Mouse (Mus musculus): Measurements from ENCODE around the gene Mpg.

Gene Mpg

GRCm38 (mm10) chr11:32262674-32263415 lies 36.5 kb downstream of the Mpg start:
- DNase-seq (ENCODE audit: low read depth): no peak

- DNase-seq (ENCODE audit: low read depth): peak; percentile 27
Observed at GRCm38 (mm10) chr11:32265117-32265738, 38.9 kb downstream of the Mpg start.

GRCm38 (mm10) chr11:32266194-32266593 lies 39.9 kb downstream of the Mpg start:
- no peak for DNase-seq (ENCODE audit: low read depth)

GRCm38 (mm10) chr11:32266776-32267175 lies 40.5 kb downstream of the Mpg start:
- DNase-seq (ENCODE audit: low read depth): no peak

GRCm38 (mm10) chr11:32267188-32267884 lies 41.0 kb downstream of the Mpg start, which contains the start of gene Nprl3:
Gene Nprl3 (minus strand): TSS chr11:32267707.
- DNase-seq (ENCODE audit: low read depth): peak; percentile 96

GRCm38 (mm10) chr11:32267964-32268363 lies 41.7 kb downstream of the Mpg start:
- no peak for DNase-seq (ENCODE audit: low read depth)

GRCm38 (mm10) chr11:32268952-32269351 lies 42.6 kb downstream of the Mpg start:
- no peak for DNase-seq (ENCODE audit: low read depth)

GRCm38 (mm10) chr11:32271178-32271577 lies 44.9 kb downstream of the Mpg start:
- peak; percentile 26 for DNase-seq (ENCODE audit: low read depth)

GRCm38 (mm10) chr11:32276347-32276746 lies 50.0 kb downstream of the Mpg start, which contains the start of gene Hba-x:
Gene Hba-x (plus strand): TSS chr11:32276400.
- no peak for DNase-seq (ENCODE audit: low read depth)

GRCm38 (mm10) chr11:32277736-32278457 lies 51.6 kb downstream of the Mpg start:
- DNase-seq (ENCODE audit: low read depth): no peak

GRCm38 (mm10) chr11:32278458-32278957 lies 52.2 kb downstream of the Mpg start:
- DNase-seq (ENCODE audit: low read depth): no peak

GRCm38 (mm10) chr11:32280646-32281045 lies 54.3 kb downstream of the Mpg start:
- DNase-seq (ENCODE audit: low read depth): no peak

GRCm38 (mm10) chr11:32281416-32282144 lies 55.3 kb downstream of the Mpg start:
- no peak for DNase-seq (ENCODE audit: low read depth)
